Mouse (Mus musculus) small intestine, adult 2 months (tissue): ENCODE data around the gene Hspbp1.

Source experiments
- CTCF ChIP-seq: fragments of 200-500 bp; IDR thresholded peaks from 2 replicates; pipeline ENCODE4 v1.5.1; 2012; ENCODE audit warnings: low read depth, mild to moderate bottlenecking, control low read depth, inconsistent platforms, low read length, moderate library complexity, mixed read lengths; ENCODE audit not compliant: insufficient replicate concordance, insufficient read length; ENCODE audit errors: extremely low read depth
- POLR2A ChIP-seq: fragments of 200-500 bp; IDR thresholded peaks from 2 replicates; pipeline ENCODE4 v1.6.1; 2012; ENCODE audit warnings: low read depth, mild to moderate bottlenecking, control low read depth, inconsistent platforms, low read length, moderate library complexity

- no peak for TF ChIP-seq CTCF
- TF ChIP-seq POLR2A, result no peak
Measured at GRCm38 (mm10) chr7:4613740-4614403, 71.0 kb downstream of the Hspbp1 start.
